Mouse (Mus musculus): Measurements from ENCODE around the gene Trp53i13. TPM values are rescaled to one million over a fixed set of nuclear protein-coding genes. Genes with fewer than 3 reads are reported as not detected.

Gene Trp53i13
- polyA plus RNA-seq, 1 experiment from 2014 or later = 49.1 TPM

DNA sequence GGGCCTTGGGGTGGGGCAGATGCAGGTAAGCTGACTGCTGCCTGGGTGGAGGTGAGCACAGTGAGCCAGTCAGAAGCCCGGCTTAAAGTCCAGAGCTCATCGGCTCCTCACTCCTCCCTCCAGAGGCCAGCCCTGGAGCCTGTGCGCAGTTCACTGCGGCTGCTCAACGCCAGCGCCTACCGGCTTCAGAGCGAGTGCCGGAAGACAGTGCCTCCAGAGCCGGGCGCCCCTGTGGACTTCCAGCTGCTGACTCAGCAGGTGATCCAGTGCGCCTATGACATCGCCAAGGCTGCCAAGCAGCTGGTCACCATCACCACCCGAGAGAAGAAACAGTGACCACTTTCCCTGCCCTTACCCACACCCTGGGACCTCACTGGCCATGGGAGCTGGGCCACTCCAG, 9.5 kb downstream of the Trp53i13 start:
- H3K9me3 ChIP-seq = no peaks in the 10 kb centered on the region
- no peak for ATAC-seq (ENCODE audit: insufficient number of reproducible peaks, insufficient read depth, low FRiP score, low TSS enrichment, low read depth)
- no peak overlapping the region for H3K4me2 ChIP-seq
- 88% methylated on average over 14 of the region's 14 CpGs for WGBS
- H3K4me3 ChIP-seq (replicated peaks) = no peak overlapping the region
- 0 out of 2 replicates have a peak overlapping the region, but pooled peaks have one; percentile 29 for H3K27ac ChIP-seq
- peaks cover 8% of the 10 kb centered on the region for H3K4me1 ChIP-seq (replicated peaks)
- H3K36me3 ChIP-seq = peaks cover 89% of the 10 kb centered on the region
- no peaks in the 10 kb centered on the region for H3K27me3 ChIP-seq
- H3K9ac ChIP-seq (replicated peaks) = no peak overlapping the region

DNA sequence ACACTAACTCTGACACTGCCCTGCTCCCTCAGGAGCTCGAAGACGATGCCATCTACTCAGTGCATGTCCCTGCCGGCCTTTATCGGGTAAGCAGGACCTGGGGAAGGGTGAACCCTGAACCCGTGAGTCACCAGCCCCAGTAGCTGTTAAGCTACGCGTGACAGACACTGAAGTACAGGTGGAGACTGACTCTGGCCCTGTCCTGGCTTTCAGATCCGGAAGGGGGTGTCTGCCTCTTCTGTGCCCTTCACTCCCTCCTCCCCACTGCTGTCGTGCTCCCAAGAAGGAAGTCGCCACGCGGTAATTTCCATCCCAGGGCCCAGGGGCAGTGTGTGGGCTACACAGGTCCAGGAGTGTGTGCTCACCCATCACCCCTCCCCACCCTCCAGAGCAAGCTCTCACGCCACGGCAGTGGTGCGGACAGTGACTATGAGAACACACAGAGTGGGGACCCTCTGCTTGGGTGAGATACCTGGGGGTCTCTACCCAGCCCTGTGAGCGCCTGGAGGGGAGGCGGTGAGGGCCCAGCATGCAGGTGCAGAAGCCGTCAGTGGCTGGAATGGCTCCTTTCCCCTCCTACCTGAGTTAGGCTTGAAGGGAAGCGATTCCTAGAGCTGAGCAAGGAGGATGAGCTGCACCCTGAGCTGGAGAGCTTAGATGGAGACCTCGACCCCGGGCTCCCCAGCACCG, 10.3 kb downstream of the Trp53i13 start:
- Histone ChIP-seq H3K4me1 (replicated peaks) (peaks cover 16% of the 10 kb centered on the region), H3K9ac (replicated peaks) (no peak overlapping the region), H3K27me3 (no peaks in the 10 kb centered on the region), H3K4me3 (replicated peaks) (no peak overlapping the region), H3K4me2 (no peak overlapping the region), H3K27ac (0 out of 2 replicates have a peak overlapping the region, but pooled peaks have one; percentile 29), H3K9me3 (no peaks in the 10 kb centered on the region), H3K36me3 (peaks cover 94% of the 10 kb centered on the region)
- no peak for ATAC-seq (ENCODE audit: insufficient number of reproducible peaks, insufficient read depth, low FRiP score, low TSS enrichment, low read depth)
- 89% methylated on average over 22 of the region's 22 CpGs for WGBS

DNA sequence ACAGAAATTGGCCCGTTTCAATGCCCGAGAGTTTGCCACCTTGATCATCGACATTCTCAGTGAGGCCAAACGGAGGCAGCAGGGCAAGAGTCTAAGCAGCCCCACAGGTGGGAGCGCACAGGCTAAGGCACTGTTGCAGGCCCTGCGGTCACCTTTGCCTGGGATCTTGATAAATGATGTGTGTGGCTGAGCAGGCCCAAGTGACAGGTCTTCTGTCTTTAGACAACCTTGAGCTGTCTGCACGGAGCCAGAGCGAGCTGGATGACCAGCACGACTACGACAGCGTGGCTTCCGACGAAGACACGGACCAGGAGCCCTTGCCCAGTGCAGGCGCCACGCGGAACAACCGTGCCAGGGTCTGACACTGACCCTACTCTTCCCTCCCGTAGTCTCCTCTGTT, 11.4 kb downstream of the Trp53i13 start:
- H3K27ac ChIP-seq = no peak overlapping the region
- H3K36me3 ChIP-seq = peaks cover 94% of the 10 kb centered on the region
- ATAC-seq (ENCODE audit: insufficient number of reproducible peaks, insufficient read depth, low FRiP score, low TSS enrichment, low read depth) = no peak
- H3K9ac ChIP-seq (replicated peaks) = no peak overlapping the region
- H3K27me3 ChIP-seq = no peaks in the 10 kb centered on the region
- H3K4me1 ChIP-seq (replicated peaks) = peaks cover 22% of the 10 kb centered on the region
- WGBS = 94% methylated on average over 19 of the region's 19 CpGs
- H3K4me2 ChIP-seq = no peak overlapping the region
- no peaks in the 10 kb centered on the region for H3K9me3 ChIP-seq
- no peak overlapping the region for H3K4me3 ChIP-seq (replicated peaks)

DNA sequence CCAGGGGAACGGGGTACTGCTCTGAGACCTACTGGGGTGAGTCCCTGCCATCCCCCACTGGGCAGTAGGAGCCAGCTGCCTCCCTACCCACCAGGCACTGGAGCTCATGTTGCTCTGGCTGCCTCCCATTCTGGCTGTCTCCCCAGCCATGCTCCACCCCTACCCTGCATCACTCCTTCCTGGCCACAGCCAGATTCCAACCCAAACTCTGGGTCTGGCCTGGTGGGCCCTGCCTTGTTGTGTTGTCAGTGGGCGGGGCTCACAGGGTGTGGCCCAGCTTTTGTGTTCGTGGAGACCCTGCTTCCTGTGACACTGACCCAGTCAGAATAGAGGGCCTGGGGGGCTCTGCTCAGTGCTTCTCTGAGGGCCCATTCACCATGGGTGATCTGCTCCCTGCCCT, 12.3 kb downstream of the Trp53i13 start:
- Histone ChIP-seq H3K27ac (no peak overlapping the region), H3K9me3 (no peaks in the 10 kb centered on the region), H3K4me1 (replicated peaks) (peaks cover 21% of the 10 kb centered on the region), H3K27me3 (no peaks in the 10 kb centered on the region), H3K4me3 (replicated peaks) (no peak overlapping the region), H3K4me2 (no peak overlapping the region), H3K9ac (replicated peaks) (no peak overlapping the region; the same call in 1 of the 2 replicates), H3K36me3 (peaks cover 92% of the 10 kb centered on the region)
- ATAC-seq (ENCODE audit: insufficient number of reproducible peaks, insufficient read depth, low FRiP score, low TSS enrichment, low read depth) = no peak
- 64% methylated on average over 3 of the region's 3 CpGs for WGBS

DNA sequence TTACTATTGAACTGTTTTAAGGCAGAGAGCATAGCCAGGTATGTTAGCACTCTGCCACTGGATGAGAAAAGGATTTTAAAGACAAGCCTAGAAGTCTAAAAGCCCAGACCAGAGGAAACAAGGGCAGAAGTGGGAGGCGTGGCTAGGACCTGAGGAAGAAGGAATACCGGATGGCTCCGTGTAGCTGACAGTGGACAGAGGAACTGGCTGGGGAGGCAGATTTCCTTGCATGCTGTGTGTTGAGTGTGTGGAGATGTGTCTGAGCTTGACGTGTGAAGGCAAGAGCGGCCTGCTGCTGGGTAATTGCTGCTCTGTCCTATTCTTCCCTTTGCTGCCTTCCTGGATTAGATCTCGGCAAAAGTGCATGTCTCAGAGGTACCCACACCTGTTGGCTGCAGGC, 13.3 kb downstream of the Trp53i13 start:
- Histone ChIP-seq H3K36me3 (peaks cover 86% of the 10 kb centered on the region), H3K4me1 (replicated peaks) (peaks cover 27% of the 10 kb centered on the region), H3K27ac (no peak overlapping the region), H3K27me3 (no peaks in the 10 kb centered on the region), H3K4me2 (no peak overlapping the region), H3K4me3 (replicated peaks) (no peak overlapping the region), H3K9me3 (no peaks in the 10 kb centered on the region), H3K9ac (replicated peaks) (no peak overlapping the region)
- 83% methylated on average over 6 of the region's 6 CpGs for WGBS
- no peak for ATAC-seq (ENCODE audit: insufficient number of reproducible peaks, insufficient read depth, low FRiP score, low TSS enrichment, low read depth)

DNA sequence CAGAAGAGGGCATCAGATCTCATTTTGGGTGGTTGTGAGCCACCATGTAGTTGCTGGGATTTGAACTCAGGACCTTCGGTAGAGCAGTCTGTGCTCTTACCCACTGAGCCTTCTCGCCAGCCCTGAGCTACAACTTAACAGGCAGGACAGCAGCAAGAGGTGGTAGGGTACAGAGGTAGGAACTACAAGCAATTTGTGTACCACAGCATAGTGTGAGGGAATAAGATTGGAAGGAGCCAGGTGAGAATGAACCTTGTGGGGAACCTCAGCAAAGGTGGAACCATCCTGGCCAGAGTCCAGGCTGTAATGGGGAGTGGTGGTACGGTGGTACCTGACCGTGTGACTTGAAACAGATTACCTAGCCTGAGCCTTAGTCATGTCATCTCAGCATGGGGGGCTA, 13.8 kb downstream of the Trp53i13 start:
- WGBS = 87% methylated on average over 4 of the region's 4 CpGs
- H3K36me3 ChIP-seq = peaks cover 81% of the 10 kb centered on the region
- no peak overlapping the region for H3K4me3 ChIP-seq (replicated peaks)
- no peak overlapping the region for H3K27ac ChIP-seq
- no peak overlapping the region for H3K4me2 ChIP-seq
- peaks cover 32% of the 10 kb centered on the region for H3K4me1 ChIP-seq (replicated peaks)
- ATAC-seq (ENCODE audit: insufficient number of reproducible peaks, insufficient read depth, low FRiP score, low TSS enrichment, low read depth) = no peak
- 0 out of 2 replicates have a peak overlapping the region, but pooled peaks have one; percentile 4 for H3K9ac ChIP-seq (replicated peaks)
- no peaks in the 10 kb centered on the region for H3K27me3 ChIP-seq
- no peaks in the 10 kb centered on the region for H3K9me3 ChIP-seq

DNA sequence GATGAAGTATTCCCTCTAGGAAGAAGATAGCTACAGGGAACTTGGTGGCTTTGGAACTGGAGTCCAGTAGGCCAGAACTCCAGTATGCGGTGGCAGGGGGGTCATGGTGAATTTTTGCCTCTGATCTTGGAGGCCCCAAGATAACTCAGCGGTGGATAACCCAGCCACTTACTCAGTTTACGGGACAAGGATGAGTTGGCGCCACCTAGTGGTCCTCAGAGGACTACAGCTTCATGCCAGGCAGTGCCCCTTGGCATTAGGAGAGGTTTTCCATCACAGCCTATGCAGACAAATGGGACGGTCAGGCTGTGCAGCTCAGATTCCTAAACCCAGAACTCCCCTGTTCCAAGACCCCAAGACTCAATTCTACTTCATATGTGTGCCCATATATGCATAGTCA, 14.4 kb downstream of the Trp53i13 start:
- ATAC-seq (ENCODE audit: insufficient number of reproducible peaks, insufficient read depth, low FRiP score, low TSS enrichment, low read depth) = no peak
- H3K36me3 ChIP-seq = peaks cover 75% of the 10 kb centered on the region
- WGBS = 32% methylated on average over 5 of the region's 5 CpGs
- H3K27ac ChIP-seq = no peak overlapping the region
- H3K27me3 ChIP-seq = no peaks in the 10 kb centered on the region
- no peak overlapping the region for H3K9ac ChIP-seq (replicated peaks)
- peaks cover 35% of the 10 kb centered on the region for H3K4me1 ChIP-seq (replicated peaks)
- H3K4me2 ChIP-seq = no peak overlapping the region
- no peaks in the 10 kb centered on the region for H3K9me3 ChIP-seq
- no peak overlapping the region for H3K4me3 ChIP-seq (replicated peaks)

DNA sequence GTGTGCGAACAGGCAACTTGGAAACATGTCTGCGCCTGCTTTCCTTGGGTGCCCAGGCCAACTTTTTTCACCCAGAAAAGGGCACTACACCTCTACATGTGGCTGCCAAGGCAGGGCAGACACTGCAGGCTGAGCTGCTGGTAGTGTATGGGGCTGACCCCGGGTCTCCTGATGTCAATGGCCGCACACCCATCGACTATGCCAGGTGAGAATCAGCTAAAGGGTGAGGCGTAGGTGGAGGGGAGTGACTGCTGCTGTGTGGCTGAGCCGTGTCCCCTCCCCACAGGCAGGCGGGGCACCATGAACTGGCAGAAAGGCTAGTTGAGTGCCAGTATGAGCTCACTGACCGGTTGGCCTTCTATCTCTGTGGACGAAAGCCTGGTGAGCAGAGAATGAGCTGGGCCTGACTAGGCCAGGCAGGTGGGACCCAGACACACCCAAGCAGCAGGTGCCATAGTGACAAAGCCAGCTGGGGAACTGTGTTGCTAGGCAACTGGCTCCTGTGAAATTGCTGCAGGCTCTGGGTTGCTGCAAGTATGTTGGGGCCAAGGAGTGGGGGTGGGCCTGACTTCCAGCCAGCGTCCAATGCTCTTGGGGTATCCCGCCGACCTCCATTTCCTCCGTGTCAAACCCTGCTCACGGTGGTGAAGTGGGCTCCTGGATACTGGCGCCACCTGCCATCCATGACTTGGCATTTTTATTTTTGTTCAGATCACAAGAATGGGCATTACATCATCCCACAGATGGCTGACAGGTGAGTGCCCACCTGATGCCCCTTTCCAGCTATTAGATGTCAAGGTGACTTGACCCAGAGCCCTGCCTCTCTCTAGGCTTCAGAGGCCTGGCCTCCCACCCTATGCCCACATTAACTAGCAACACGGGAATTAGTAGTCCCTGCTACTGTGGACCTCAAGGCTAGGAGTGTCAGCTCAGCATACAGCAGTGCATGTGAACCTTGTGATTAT, 15.1 kb downstream of the Trp53i13 start:
- H3K9me3 ChIP-seq = no peaks in the 10 kb centered on the region
- no peaks in the 10 kb centered on the region for H3K27me3 ChIP-seq
- H3K27ac ChIP-seq = no peak overlapping the region
- WGBS = 83% methylated on average over 17 of the region's 17 CpGs
- H3K4me1 ChIP-seq (replicated peaks) = peaks cover 38% of the 10 kb centered on the region
- ATAC-seq (ENCODE audit: insufficient number of reproducible peaks, insufficient read depth, low FRiP score, low TSS enrichment, low read depth) = no peak
- no peak overlapping the region for H3K4me2 ChIP-seq
- no peak overlapping the region for H3K4me3 ChIP-seq (replicated peaks)
- H3K36me3 ChIP-seq = peaks cover 68% of the 10 kb centered on the region
- H3K9ac ChIP-seq (replicated peaks) = peak overlapping the region; percentile 2; the same call in 1 of the 2 replicates

DNA sequence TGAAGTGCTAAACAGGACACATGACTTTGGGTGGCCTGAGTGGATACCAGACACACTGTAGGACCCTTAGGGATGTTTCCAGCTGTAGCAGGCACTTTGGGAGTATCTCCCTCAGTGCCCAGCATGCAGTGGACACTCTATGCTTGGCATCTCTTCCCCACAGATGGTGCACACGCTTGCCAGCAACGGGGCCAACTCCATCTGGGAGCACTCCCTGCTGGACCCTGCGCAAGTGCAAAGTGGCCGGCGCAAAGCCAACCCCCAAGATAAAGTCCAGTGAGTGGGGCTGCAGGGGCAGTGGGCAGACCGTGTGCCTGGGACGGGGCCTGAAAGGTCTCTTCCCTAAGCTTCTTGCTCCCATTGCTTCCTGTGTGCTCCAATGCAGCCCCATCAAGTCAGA, 16.4 kb downstream of the Trp53i13 start:
- ATAC-seq (ENCODE audit: insufficient number of reproducible peaks, insufficient read depth, low FRiP score, low TSS enrichment, low read depth) = no peak
- Histone ChIP-seq H3K9ac (replicated peaks) (0 out of 2 replicates have a peak overlapping the region, but pooled peaks have one; percentile 27), H3K4me2 (no peak overlapping the region), H3K27me3 (no peaks in the 10 kb centered on the region), H3K36me3 (peaks cover 55% of the 10 kb centered on the region), H3K4me3 (replicated peaks) (no peak overlapping the region), H3K4me1 (replicated peaks) (peaks cover 51% of the 10 kb centered on the region), H3K9me3 (no peaks in the 10 kb centered on the region), H3K27ac (no peak overlapping the region)
- WGBS = 89% methylated on average over 7 of the region's 7 CpGs

DNA sequence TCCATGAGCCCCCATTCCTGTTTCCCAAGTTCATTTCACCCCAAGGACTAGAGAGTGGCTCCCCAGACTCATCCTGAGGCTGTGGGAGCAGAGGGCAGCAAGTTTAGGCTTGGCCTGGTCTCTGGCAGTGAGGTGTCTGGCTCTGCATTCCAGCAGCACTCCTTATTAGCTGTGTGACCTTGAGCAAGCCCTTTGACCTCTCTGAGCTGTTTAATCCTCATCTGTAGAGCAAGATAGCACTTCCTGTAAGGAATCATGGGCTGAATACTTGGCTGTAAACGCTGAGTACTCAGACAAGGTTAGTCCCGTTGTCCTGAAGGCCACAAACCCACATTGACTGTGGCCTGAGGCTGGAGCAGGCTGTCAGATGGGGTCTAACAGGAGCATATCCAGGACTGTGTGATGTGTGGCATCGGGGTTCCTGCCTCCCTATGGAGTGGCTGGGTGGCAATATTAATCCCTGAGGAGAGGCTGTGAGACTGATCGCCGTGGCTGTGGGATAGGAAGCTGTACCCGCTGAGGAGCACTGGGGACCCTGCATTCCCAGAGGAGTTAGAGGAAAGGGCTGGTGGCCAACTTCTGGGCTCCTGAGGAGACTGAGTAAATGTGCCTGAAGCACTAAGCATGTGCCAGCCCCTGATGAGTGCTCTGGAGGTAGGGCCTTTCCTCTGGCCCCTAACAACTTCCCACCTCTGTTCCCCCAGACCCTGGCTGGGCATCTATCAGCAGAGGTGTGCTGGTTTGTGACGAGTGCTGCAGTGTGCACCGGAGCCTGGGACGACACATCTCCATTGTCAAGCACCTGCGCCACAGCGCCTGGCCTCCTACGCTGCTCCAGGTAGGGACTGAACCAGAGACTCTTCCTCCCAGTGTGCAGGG, 17.3 kb downstream of the Trp53i13 start:
- Histone ChIP-seq H3K27ac (peak overlapping the region; percentile 75), H3K36me3 (peaks cover 46% of the 10 kb centered on the region), H3K9ac (replicated peaks) (no peak overlapping the region)

More for the DNA sequence above, 17.3 kb downstream of the Trp53i13 start:
- Histone ChIP-seq H3K4me1 (replicated peaks) (peaks cover 58% of the 10 kb centered on the region), H3K4me3 (replicated peaks) (no peak overlapping the region), H3K27me3 (no peaks in the 10 kb centered on the region), H3K4me2 (no peak overlapping the region), H3K9me3 (no peaks in the 10 kb centered on the region)
- ATAC-seq (ENCODE audit: insufficient number of reproducible peaks, insufficient read depth, low FRiP score, low TSS enrichment, low read depth) = no peak
- WGBS = 73% methylated on average over 12 of the region's 12 CpGs
